Mouse (Mus musculus) left cerebral cortex, adult 6 months (tissue): ENCODE data around the gene Olfr67. TPM values are rescaled to one million over a fixed set of nuclear protein-coding genes. Genes with fewer than 3 reads are reported as not detected.

ENCODE experiments used
- long read RNA-seq, 2 experiments: library from polyadenylated mRNA; unstranded; transcript quantifications; one replicate each; pipeline ENCODE4 v2.0.0; 2019 to 2020
- polyA plus RNA-seq: library from polyadenylated mRNA; unstranded; fragments of <200 nt; fragmentation: Nextera tagmentation; gene quantifications from 2 replicates; pipeline ENCODE4 v1.2.3, GENCODE M21; 2021

Gene Olfr67
- polyA plus RNA-seq = not detected in 2 replicates
- long read RNA-seq, experiment 1 = 0 reads
- long read RNA-seq, experiment 2 = 0 reads

GRCm38 (mm10) chr7:103791721-103792120, at the start of gene Olfr67:
Olfr67 (minus strand) TSS chr7:103791821.

GRCm38 (mm10) chr7:103840268-103840667, 48.6 kb upstream of the Olfr67 start, which contains the start of gene Hbb-bh2:
Hbb-bh2 (minus strand) TSS chr7:103840520.

GRCm38 (mm10) chr7:103827808-103828207, 36.2 kb upstream of the Olfr67 start, which contains the start of gene Hbb-bs:
Hbb-bs (minus strand) TSS chr7:103828096.

GRCm38 (mm10) chr7:103813766-103814165, 22.1 kb upstream of the Olfr67 start, which contains the start of gene Hbb-bt:
Hbb-bt (minus strand) TSS chr7:103813996.

GRCm38 (mm10) chr7:103779598-103779997, 12.0 kb downstream of the Olfr67 start, which contains the start of gene Olfr68:
Olfr68 (minus strand) TSS chr7:103779698.

GRCm38 (mm10) chr7:103771494-103771893, 20.1 kb downstream of the Olfr67 start, which contains the start of gene Olfr69:
Olfr69 (minus strand) TSS chr7:103771594.

GRCm38 (mm10) chr7:103757233-103757632, 34.4 kb downstream of the Olfr67 start, which contains the start of gene Olfr630:
Olfr630 (minus strand) TSS chr7:103757333.

GRCm38 (mm10) chr7:103744843-103745242, 46.8 kb downstream of the Olfr67 start, which contains the start of gene Olfr629:
Olfr629 (minus strand) TSS chr7:103744943.

Other genes with a start within 250 kb of the Olfr67 start
- gene Olfr612, start 249.1 kb downstream of the Olfr67 start, polyA plus RNA-seq = not detected in 2 replicates
- not detected in 2 replicates for gene Olfr613, start 243.7 kb downstream of the Olfr67 start, polyA plus RNA-seq
- not detected in 2 replicates for gene Olfr615, start 235.7 kb downstream of the Olfr67 start, polyA plus RNA-seq
- not detected in 2 replicates for gene Olfr616, start 222.7 kb downstream of the Olfr67 start, polyA plus RNA-seq
- not detected in 2 replicates for gene Olfr617, start 218.8 kb downstream of the Olfr67 start, polyA plus RNA-seq
- not detected in 2 replicates for gene Olfr618, start 201.7 kb downstream of the Olfr67 start, polyA plus RNA-seq
- gene Olfr619, start 191.2 kb downstream of the Olfr67 start, polyA plus RNA-seq = not detected in 2 replicates
- gene Olfr620, start 179.3 kb downstream of the Olfr67 start, polyA plus RNA-seq = not detected in 2 replicates
- gene Olfr622, start 149.1 kb downstream of the Olfr67 start, polyA plus RNA-seq = not detected in 2 replicates
- not detected in 2 replicates for gene Olfr623, start 128.1 kb downstream of the Olfr67 start, polyA plus RNA-seq
- gene Olfr624, start 120.6 kb downstream of the Olfr67 start, polyA plus RNA-seq = 0.01 TPM in 1 of 2 replicates, not detected in the other
- not detected in 2 replicates for gene Olfr625-ps1, start 109.1 kb downstream of the Olfr67 start, polyA plus RNA-seq
- gene Olfr243, start 77.2 kb downstream of the Olfr67 start, polyA plus RNA-seq = not detected in 2 replicates
- gene Olfr628, start 61.4 kb downstream of the Olfr67 start, polyA plus RNA-seq = not detected in 2 replicates
- not detected in 2 replicates for gene Olfr629, start 46.9 kb downstream of the Olfr67 start, polyA plus RNA-seq
- not detected in 2 replicates for gene Olfr630, start 34.5 kb downstream of the Olfr67 start, polyA plus RNA-seq
- not detected in 2 replicates for gene Olfr69, start 20.2 kb downstream of the Olfr67 start, polyA plus RNA-seq
- not detected in 2 replicates for gene Olfr68, start 12.1 kb downstream of the Olfr67 start, polyA plus RNA-seq
- 3.2 and 6.0 TPM in 2 replicates for gene Hbb-bt, start 22.2 kb upstream of the Olfr67 start, polyA plus RNA-seq
- gene Hbb-bs, start 36.3 kb upstream of the Olfr67 start, polyA plus RNA-seq = 18.9 and 25.8 TPM in 2 replicates
- not detected in 2 replicates for gene Hbb-bh2, start 48.7 kb upstream of the Olfr67 start, polyA plus RNA-seq
- gene Hbb-bh1, start 51.3 kb upstream of the Olfr67 start, polyA plus RNA-seq = not detected in 2 replicates
- 0.20 TPM in 1 of 2 replicates, not detected in the other for gene Hbb-y, start 61.4 kb upstream of the Olfr67 start, polyA plus RNA-seq
- not detected in 2 replicates for gene Olfr66, start 94.4 kb upstream of the Olfr67 start, polyA plus RNA-seq
- gene Olfr64, start 102.7 kb upstream of the Olfr67 start, polyA plus RNA-seq = not detected in 2 replicates
- gene Olfr65, start 111.7 kb upstream of the Olfr67 start, polyA plus RNA-seq = not detected in 2 replicates
- not detected in 2 replicates for gene Olfr631, start 137.0 kb upstream of the Olfr67 start, polyA plus RNA-seq
- not detected in 2 replicates for gene Olfr632, start 142.5 kb upstream of the Olfr67 start, polyA plus RNA-seq
- not detected in 2 replicates for gene Olfr633, start 152.6 kb upstream of the Olfr67 start, polyA plus RNA-seq
- gene Olfr635, start 179.3 kb upstream of the Olfr67 start, polyA plus RNA-seq = 0.01 TPM in 1 of 2 replicates, not detected in the other
- gene Olfr638, start 206.9 kb upstream of the Olfr67 start, polyA plus RNA-seq = not detected in 2 replicates
- 0.01 TPM in 1 of 2 replicates, not detected in the other for gene Olfr639, start 225.5 kb upstream of the Olfr67 start, polyA plus RNA-seq
- gene Olfr640, start 233.8 kb upstream of the Olfr67 start, polyA plus RNA-seq = not detected in 2 replicates
- gene Olfr641, start 243.6 kb upstream of the Olfr67 start, polyA plus RNA-seq = not detected in 2 replicates